Mouse (Mus musculus) ovary, adult 2 months (tissue): ENCODE data around the gene Olfr609. TPM values are rescaled to one million over a fixed set of nuclear protein-coding genes. Genes with fewer than 3 reads are reported as not detected.

ENCODE experiments used
- polyA plus RNA-seq: library from polyadenylated mRNA; depleted of rRNA; stranded (reverse); fragments of >200 nt; gene quantifications from 2 replicates; pipeline ENCODE4 v1.2.3, GENCODE M21; 2012; rRNA removed

Olfr609 gene
- not detected in 2 replicates for polyA plus RNA-seq

GRCm38 (mm10) chr7:103497962-103498361 is at the start of gene Olfr609:
Gene Olfr609 (minus strand): TSS chr7:103498062.

DNA sequence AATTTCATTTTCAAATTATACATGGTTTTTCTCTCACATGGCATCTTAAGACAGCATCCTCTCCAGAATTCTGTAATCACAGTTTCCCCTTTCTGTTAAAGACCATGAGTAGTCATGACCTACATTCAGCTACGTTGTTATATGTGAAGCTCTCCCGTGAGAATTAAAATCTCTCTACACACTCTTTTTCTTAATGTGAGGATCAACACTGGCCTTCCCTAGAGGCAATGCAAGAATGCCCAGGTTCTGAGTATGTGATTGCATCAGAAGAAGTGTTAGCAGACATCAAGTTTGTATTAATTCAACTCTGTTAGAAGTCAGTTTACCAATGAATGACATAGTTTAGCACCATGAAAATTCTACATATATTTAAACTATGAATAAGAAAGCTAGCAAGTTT is 44.8 kb upstream of the Olfr609 start, which contains the start of gene Olfr612:
TSS of gene Olfr612 (minus strand) at position 101 of the 400 bp plus-strand sequence.

GRCm38 (mm10) chr7:103520746-103521145 is 22.9 kb upstream of the Olfr609 start, which contains the start of gene Olfr611:
Gene Olfr611 (minus strand): TSS chr7:103520846.

DNA sequence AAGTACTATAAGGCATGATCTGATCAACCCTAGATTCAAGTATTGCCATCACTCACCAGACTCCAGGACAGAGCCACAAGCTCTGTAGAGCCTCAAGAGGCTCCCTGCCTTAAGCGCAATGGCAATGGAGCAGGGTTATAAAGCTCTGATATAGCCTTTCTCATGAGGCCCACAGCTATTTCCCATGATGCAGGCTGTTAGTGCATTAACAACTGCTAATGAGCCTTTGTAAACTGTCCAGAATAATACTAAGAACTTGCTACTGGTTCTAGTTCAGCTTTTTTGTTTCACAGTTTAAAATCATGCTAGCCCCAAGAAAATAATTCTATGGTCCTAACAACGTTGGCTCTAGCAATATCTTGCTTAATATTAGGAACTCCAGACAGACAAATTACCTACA is 14.2 kb upstream of the Olfr609 start, which contains the start of gene Olfr610:
TSS of gene Olfr610 (minus strand) at position 101 of the 400 bp plus-strand sequence.

GRCm38 (mm10) chr7:103469577-103469976 is 28.3 kb downstream of the Olfr609 start, which contains the start of gene Olfr608:
Gene Olfr608 (plus strand): TSS chr7:103469877.

GRCm38 (mm10) chr7:103448746-103449145 is 49.1 kb downstream of the Olfr609 start, which contains the start of gene Olfr606:
Gene Olfr606 (plus strand): TSS chr7:103449046.

DNA sequence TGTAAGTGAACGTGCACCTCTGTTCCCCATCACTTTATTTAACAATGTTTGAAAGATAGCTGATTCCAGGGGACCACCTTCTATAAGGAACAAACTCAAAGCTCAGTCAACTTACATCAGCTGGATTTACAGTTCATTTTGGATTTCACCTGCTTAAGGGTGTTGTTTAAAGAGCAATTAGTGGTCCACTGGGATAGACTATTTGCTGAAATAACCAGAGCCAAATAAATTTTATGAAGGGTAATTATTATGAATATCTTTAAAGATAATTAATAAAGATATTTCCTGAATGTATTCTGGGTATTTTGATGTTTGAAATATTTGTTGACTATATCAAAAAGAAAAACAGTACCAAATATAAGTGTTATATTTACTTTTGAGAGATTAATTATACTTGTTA is 52.5 kb downstream of the Olfr609 start, which contains the start of gene Olfr605:
TSS of gene Olfr605 (minus strand) at position 101 of the 400 bp plus-strand sequence.

Other genes starting within 250 kb of the Olfr609 start
- not detected in 2 replicates for gene Usp17ld, start 245.6 kb downstream of the Olfr609 start, polyA plus RNA-seq
- not detected in 2 replicates for gene Olfr596, start 192.4 kb downstream of the Olfr609 start, polyA plus RNA-seq
- gene Olfr597, start 181.7 kb downstream of the Olfr609 start, polyA plus RNA-seq: not detected in 2 replicates
- not detected in 2 replicates for gene Olfr598, start 174.5 kb downstream of the Olfr609 start, polyA plus RNA-seq
- gene Olfr599, start 162.1 kb downstream of the Olfr609 start, polyA plus RNA-seq: not detected in 2 replicates
- gene Olfr600, start 148.4 kb downstream of the Olfr609 start, polyA plus RNA-seq: not detected in 2 replicates
- gene Olfr601, start 135.4 kb downstream of the Olfr609 start, polyA plus RNA-seq: not detected in 2 replicates
- not detected in 2 replicates for gene Olfr603, start 111.9 kb downstream of the Olfr609 start, polyA plus RNA-seq
- gene Usp17lc, start 83.0 kb downstream of the Olfr609 start, polyA plus RNA-seq: 0.07 TPM in 1 of 2 replicates, not detected in the other
- gene Olfr605, start 52.6 kb downstream of the Olfr609 start, polyA plus RNA-seq: not detected in 2 replicates
- gene Olfr606, start 49.0 kb downstream of the Olfr609 start, polyA plus RNA-seq: not detected in 2 replicates
- gene Olfr607, start 33.9 kb downstream of the Olfr609 start, polyA plus RNA-seq: not detected in 2 replicates
- gene Olfr608, start 28.2 kb downstream of the Olfr609 start, polyA plus RNA-seq: not detected in 2 replicates
- not detected in 2 replicates for gene Olfr610, start 14.1 kb upstream of the Olfr609 start, polyA plus RNA-seq
- gene Olfr611, start 22.8 kb upstream of the Olfr609 start, polyA plus RNA-seq: not detected in 2 replicates
- not detected in 2 replicates for gene Olfr612, start 44.7 kb upstream of the Olfr609 start, polyA plus RNA-seq
- gene Olfr613, start 50.0 kb upstream of the Olfr609 start, polyA plus RNA-seq: not detected in 2 replicates
- gene Olfr615, start 58.0 kb upstream of the Olfr609 start, polyA plus RNA-seq: not detected in 2 replicates
- gene Olfr616, start 71.1 kb upstream of the Olfr609 start, polyA plus RNA-seq: not detected in 2 replicates
- gene Olfr617, start 75.0 kb upstream of the Olfr609 start, polyA plus RNA-seq: not detected in 2 replicates
- gene Olfr618, start 92.0 kb upstream of the Olfr609 start, polyA plus RNA-seq: not detected in 2 replicates
- gene Olfr619, start 102.5 kb upstream of the Olfr609 start, polyA plus RNA-seq: not detected in 2 replicates
- not detected in 2 replicates for gene Olfr620, start 114.5 kb upstream of the Olfr609 start, polyA plus RNA-seq
- gene Olfr622, start 144.6 kb upstream of the Olfr609 start, polyA plus RNA-seq: not detected in 2 replicates
- not detected in 2 replicates for gene Olfr623, start 165.6 kb upstream of the Olfr609 start, polyA plus RNA-seq
- not detected in 2 replicates for gene Olfr624, start 173.1 kb upstream of the Olfr609 start, polyA plus RNA-seq
- gene Olfr625-ps1, start 184.7 kb upstream of the Olfr609 start, polyA plus RNA-seq: not detected in 2 replicates
- not detected in 2 replicates for gene Olfr243, start 216.6 kb upstream of the Olfr609 start, polyA plus RNA-seq
- gene Olfr628, start 232.3 kb upstream of the Olfr609 start, polyA plus RNA-seq: not detected in 2 replicates
- not detected in 2 replicates for gene Olfr629, start 246.9 kb upstream of the Olfr609 start, polyA plus RNA-seq